24 mouse cellular contexts compared by ENCODE assay signal in the genomic region with DNA sequence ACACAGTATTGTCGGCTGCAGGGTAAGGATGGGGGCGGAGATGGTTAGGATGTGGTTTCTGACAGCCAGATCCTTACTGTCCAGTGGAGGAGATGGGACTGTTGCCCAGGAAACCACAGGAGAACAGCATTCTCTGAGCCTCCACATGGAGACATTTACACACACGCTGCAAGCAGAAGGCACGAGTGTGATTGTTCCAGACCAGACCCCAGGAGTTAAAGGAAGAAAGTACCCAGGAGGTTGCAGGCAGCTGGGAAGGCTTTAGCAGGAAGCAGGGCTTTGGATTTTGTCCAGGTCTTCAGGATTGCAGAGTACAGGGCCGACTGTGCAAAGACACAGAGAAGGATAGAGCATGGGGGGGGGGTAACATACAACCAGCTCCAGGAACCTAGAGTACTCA. TPM values are rescaled to one million over a fixed set of nuclear protein-coding genes. Genes with fewer than 3 reads are reported as not detected.
DNase-seq lines count a peak whose midpoint lies in the region; ATAC-seq lines count a peak whose summit lies in the region.
"Had no signal": no experiment of that assay in that cellular context is flagged by ENCODE, and none has a peak within 500 bp of the region (broad histone marks: within the 10 kb centered on the region; RNA-seq: fewer than 3 reads in every experiment).

No protein-coding gene starts in this region.

- peaks cover 14% of the 10 kb centered on the region for H3K4me1 ChIP-seq in limb, embryonic 15.5 days
- H3K4me1 ChIP-seq: heart, embryonic 13.5 days had no signal

- H3K4me3 ChIP-seq in limb, embryonic 15.5 days = no peak overlapping the region
- H3K4me3 ChIP-seq: heart, embryonic 13.5 days; hindbrain, embryonic 15.5 days; midbrain, embryonic 15.5 days had no signal

- no peaks in the 10 kb centered on the region for H3K36me3 ChIP-seq in limb, embryonic 15.5 days
- H3K36me3 ChIP-seq: G1E; heart, embryonic 13.5 days; hindbrain, embryonic 15.5 days; midbrain, embryonic 15.5 days had no signal

- ATAC-seq in frontal cortex, adult (ENCODE audit: low TSS enrichment) = peak; percentile 69; the same call in 1 of the 2 replicates
- ATAC-seq in limb, embryonic 15.5 days (ENCODE audit: insufficient number of reproducible peaks, low FRiP score, low TSS enrichment, low read depth) = no peak
- ATAC-seq: intestine, embryonic 16.5 days; midbrain, embryonic 15.5 days had no signal

- H3K27ac ChIP-seq in limb, embryonic 15.5 days = no peak overlapping the region
- H3K27ac ChIP-seq: heart, embryonic 13.5 days; hindbrain, embryonic 15.5 days; midbrain, embryonic 15.5 days had no signal

- 32% methylated on average over 5 of the region's 5 CpGs for WGBS in limb, embryonic 15.5 days

- H3K4me2 ChIP-seq in limb, embryonic 15.5 days = no peak overlapping the region
- H3K4me2 ChIP-seq: heart, embryonic 13.5 days; hindbrain, embryonic 15.5 days; liver, embryonic 11.5 days; midbrain, embryonic 15.5 days had no signal

- 0 out of 2 replicates have a peak overlapping the region, but pooled peaks have one; percentile 20 for H3K9ac ChIP-seq in limb, embryonic 15.5 days
- H3K9ac ChIP-seq: heart, embryonic 13.5 days; hindbrain, embryonic 15.5 days; midbrain, embryonic 15.5 days had no signal

- no peaks in the 10 kb centered on the region for H3K9me3 ChIP-seq in limb, embryonic 15.5 days
- H3K9me3 ChIP-seq: G1E; heart, embryonic 13.5 days; hindbrain, embryonic 15.5 days; midbrain, embryonic 15.5 days had no signal

- no peak for DNase-seq in frontal cortex, postnatal 10 days (ENCODE audit: low spot score in 2 of 2)
- DNase-seq in right cerebral cortex, postnatal 25 days = peak; percentile 17
- DNase-seq in right cerebral cortex, adult 18-20 months = no peak
- DNase-seq in brain, adult 2 months (ENCODE audit: low read depth, low spot score) = peak; percentile 63
- DNase-seq in kidney, adult 9 months = no peak
- no peak for DNase-seq in adrenal gland, adult 8-10 months
- DNase-seq: adrenal gland, postnatal 36 days; gastrocnemius, postnatal 10 days; heart, adult 11 months; heart, postnatal 36 days; lung, adult 2 months; lung, postnatal 36 days; retina, postnatal 1 day; spleen, adult 18-20 months; thymus, adult 18-20 months had no signal

- H3K27me3 ChIP-seq in limb, embryonic 15.5 days = peaks cover 8% of the 10 kb centered on the region; the same call in 1 of the 2 replicates
- H3K27me3 ChIP-seq: midbrain, embryonic 15.5 days had no signal

RNA-seq across cellular contexts. Expression of gene C1ql1, which starts 25.1 kb away (rescaled TPM):
- 0.81 and 1.2 TPM in 2 replicates for polyA plus RNA-seq in limb, embryonic 15.5 days (2015; fragmentation: Nextera tagmentation; extraction: Ambion mirVana)
- total RNA-seq in adrenal gland, adult 8-10 months (2022) = 10 to 100 TPM; 62.1 to 91.9 (median 72.9) TPM
- total RNA-seq: G1E; heart, postnatal 36 days; megakaryocyte-erythroid progenitor cell, adult 5-6 weeks had no signal
- polyA plus RNA-seq: G1E had no signal

RNA-seq across cellular contexts. Expression of gene Kif18b, which starts 46.7 kb away (rescaled TPM):
- 8.0 and 8.4 TPM in 2 replicates for polyA plus RNA-seq in limb, embryonic 15.5 days (2015; fragmentation: Nextera tagmentation; extraction: Ambion mirVana)
- 1 to 10 TPM in 1 of 4 experiments, under 1 TPM in 3; 0.74 to 1.5 (median 0.91) TPM for total RNA-seq in adrenal gland, adult 8-10 months (2022)

RNA-seq across cellular contexts. Expression of gene Nmt1, which starts 56.4 kb away (rescaled TPM):
- 47.6 and 54.0 TPM in 2 replicates for polyA plus RNA-seq in limb, embryonic 15.5 days (2015; fragmentation: Nextera tagmentation; extraction: Ambion mirVana)
- total RNA-seq in adrenal gland, adult 8-10 months (2022) = 100 to 1,000 TPM; 102 to 113 (median 109) TPM

RNA-seq across cellular contexts. Expression of gene Dcakd, which starts 56.5 kb away (rescaled TPM):
- polyA plus RNA-seq in limb, embryonic 15.5 days (2015; fragmentation: Nextera tagmentation; extraction: Ambion mirVana) = 129 and 136 TPM in 2 replicates
- total RNA-seq in adrenal gland, adult 8-10 months (2022) = 10 to 100 TPM; 64.3 to 89.6 (median 75.5) TPM

Comparison
In these comparisons a context has a peak if more than half of its experiments do, and no peak if none do; other contexts are left out.
1. DNase-seq: peak in right cerebral cortex, postnatal 25 days (single experiment) and brain, adult 2 months (single experiment); none in frontal cortex, postnatal 10 days (0 of 2), right cerebral cortex, adult 18-20 months (single experiment), kidney, adult 9 months (single experiment) and adrenal gland, adult 8-10 months (single experiment).